Mouse (Mus musculus): Measurements from ENCODE around the gene Dph5.

Gene Dph5

GRCm38 (mm10) chr3:115949921-115950877 lies 62.6 kb downstream of the Dph5 start:
- no peak for DNase-seq (ENCODE audit: low read depth in 2 of 2, low spot score in 2 of 2)

- no peak for DNase-seq (ENCODE audit: low read depth in 2 of 2, low spot score in 2 of 2)
Measured at GRCm38 (mm10) chr3:115951221-115951620, 63.6 kb downstream of the Dph5 start.

- no peak for DNase-seq (ENCODE audit: low read depth in 2 of 2, low spot score in 2 of 2)
Measured at GRCm38 (mm10) chr3:115952356-115952755, 64.7 kb downstream of the Dph5 start.

GRCm38 (mm10) chr3:115953088-115953487 lies 65.5 kb downstream of the Dph5 start:
- no peak for DNase-seq (ENCODE audit: low read depth in 2 of 2, low spot score in 2 of 2)

GRCm38 (mm10) chr3:115957223-115957622 lies 69.6 kb downstream of the Dph5 start:
- DNase-seq (ENCODE audit: low read depth in 2 of 2, low spot score in 2 of 2) = no peak

GRCm38 (mm10) chr3:115961311-115962027 lies 73.8 kb downstream of the Dph5 start:
- no peak for DNase-seq (ENCODE audit: low read depth in 2 of 2, low spot score in 2 of 2)

- no peak for DNase-seq (ENCODE audit: low read depth in 2 of 2, low spot score in 2 of 2)
Measured at GRCm38 (mm10) chr3:115962028-115962415, 74.4 kb downstream of the Dph5 start.

GRCm38 (mm10) chr3:115963597-115963996 lies 76.0 kb downstream of the Dph5 start:
- no peak for DNase-seq (ENCODE audit: low read depth in 2 of 2, low spot score in 2 of 2)

GRCm38 (mm10) chr3:115964071-115964470 lies 76.4 kb downstream of the Dph5 start:
- no peak for DNase-seq (ENCODE audit: low read depth in 2 of 2, low spot score in 2 of 2)

GRCm38 (mm10) chr3:115968745-115969530 lies 81.3 kb downstream of the Dph5 start:
- no peak for DNase-seq (ENCODE audit: low read depth in 2 of 2, low spot score in 2 of 2)

GRCm38 (mm10) chr3:115971045-115971785 lies 83.6 kb downstream of the Dph5 start:
- DNase-seq (ENCODE audit: low read depth in 2 of 2, low spot score in 2 of 2) = peak; percentile 28 to 31

- peak; percentile 45 to 64 for DNase-seq (ENCODE audit: low read depth in 2 of 2, low spot score in 2 of 2)
Measured at GRCm38 (mm10) chr3:115971891-115972646, 84.4 kb downstream of the Dph5 start.

GRCm38 (mm10) chr3:115974228-115974627 lies 86.6 kb downstream of the Dph5 start:
- DNase-seq (ENCODE audit: low read depth in 2 of 2, low spot score in 2 of 2) = peak; percentile 79 to 82

GRCm38 (mm10) chr3:115974995-115975394 lies 87.4 kb downstream of the Dph5 start:
- DNase-seq (ENCODE audit: low read depth in 2 of 2, low spot score in 2 of 2) = peak; percentile 45 to 58

GRCm38 (mm10) chr3:115979000-115979399 lies 91.4 kb downstream of the Dph5 start:
- peak in 1 of 2 experiments; percentile 54 for DNase-seq (ENCODE audit: low read depth in 2 of 2, low spot score in 2 of 2)

- DNase-seq (ENCODE audit: low read depth in 2 of 2, low spot score in 2 of 2) = no peak
Measured at GRCm38 (mm10) chr3:115983217-115983616, 95.6 kb downstream of the Dph5 start.
